Mouse (Mus musculus) liver, postnatal 0 days (tissue): Measurements from ENCODE around the gene Glt6d1.

Experiments used
- CTCF ChIP-seq: sonication (generic); IDR thresholded peaks from 2 replicates; pipeline ENCODE4 v1.5.1; 2016; ENCODE audit warnings: antibody characterized with exemption, low read depth
- EP300 ChIP-seq: IDR thresholded peaks from 2 replicates; pipeline ENCODE4 v1.6.1; 2016; ENCODE audit warnings: antibody characterized with exemption, low read depth, mild to moderate bottlenecking

DNA sequence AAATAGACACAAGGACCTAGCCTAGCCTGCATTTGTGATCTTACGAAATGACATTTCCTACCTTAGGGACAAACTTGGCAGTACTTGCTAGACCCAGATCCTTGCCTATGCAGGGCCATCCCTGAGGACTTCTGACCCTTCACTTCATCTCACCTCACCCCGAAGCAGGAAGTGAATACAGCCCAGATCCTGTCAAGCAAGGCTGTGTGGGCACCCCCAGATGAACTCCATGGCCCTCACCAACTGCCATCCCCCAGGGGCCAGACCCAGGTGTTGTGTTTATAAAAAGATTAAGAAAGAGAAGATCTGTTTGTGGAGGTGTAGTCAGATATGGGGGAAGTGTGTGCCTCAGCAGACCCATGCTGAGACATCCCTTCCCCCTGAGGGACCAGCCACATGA lies 41.0 kb downstream of the Glt6d1 start:
- TF ChIP-seq CTCF (no peak), EP300 (no peak)
